Mouse (Mus musculus): ENCODE measurements around the gene Atp13a2.

- TF ChIP-seq CTCF (conservative IDR thresholded peaks at IDR 0.05; ENCODE audit: low read length) (no peak), NANOG (IDR thresholded peaks at IDR 0.05; ENCODE audit: borderline replicate concordance, low read length) (no peak), POU5F1 (IDR thresholded peaks at IDR 0.05; ENCODE audit: borderline replicate concordance, low read length) (no peak)
Observed at GRCm38 (mm10) chr4:141020220-141020619, 33.5 kb downstream of the Atp13a2 start.

All from E14TG2a.4 (cell line).